Mouse (Mus musculus) heart, postnatal 10 days (tissue): ENCODE data around the gene Slc16a10. TPM values are rescaled to one million over a fixed set of nuclear protein-coding genes. Genes with fewer than 3 reads are reported as not detected.
"Not testable (repeated sequence)": the region's sequence is repeated elsewhere in the genome, so short reads cannot be mapped to it uniquely, and the experiment has no call there.

Experiments
- DNase-seq, 2 experiments: peaks; one replicate each; pipeline ENCODE4 v3.0.0; 2021
- intact Hi-C: fragments of 180-260 bp; cut with DNase I; formaldehyde crosslinking; loops from one replicate; pipeline ENCODE4 v1.15.1; 2025
- total RNA-seq, 2 experiments: library from RNA; stranded (reverse); gene quantifications; 2 replicates each; pipeline ENCODE4 v1.2.3; 2021

The Slc16a10 gene
- total RNA-seq, 2 experiments from 2014 or later = 13.4 to 16.2 TPM

GRCm38 (mm10) chr10:40036686-40037560 is 105.1 kb downstream of the Slc16a10 start:
- DNase-seq = peak; percentile 24 to 47
- intact Hi-C loops = no loop called here

GRCm38 (mm10) chr10:40034956-40035355 is 107.1 kb downstream of the Slc16a10 start:
- DNase-seq = no peak
- intact Hi-C loops = no loop called here

GRCm38 (mm10) chr10:40032897-40033296 is 109.2 kb downstream of the Slc16a10 start:
- intact Hi-C loops = no loop called here
- DNase-seq = no peak

GRCm38 (mm10) chr10:40030716-40031115 is 111.3 kb downstream of the Slc16a10 start:
- intact Hi-C loops = no loop called here
- DNase-seq = no peak

GRCm38 (mm10) chr10:40029610-40030009 is 112.4 kb downstream of the Slc16a10 start:
- peak; percentile 32 to 43 for DNase-seq
- intact Hi-C loops = no loop called here

GRCm38 (mm10) chr10:40028091-40028490 is 114.0 kb downstream of the Slc16a10 start:
- intact Hi-C loops = no loop called here

GRCm38 (mm10) chr10:40026546-40026945 is 115.5 kb downstream of the Slc16a10 start:
- no peak for DNase-seq
- intact Hi-C loops = no loop called here

More at GRCm38 (mm10) chr10:40028091-40028490, 114.0 kb downstream of the Slc16a10 start:
- no peak for DNase-seq

- intact Hi-C loops = no loop called here
- DNase-seq = no peak
Observed at GRCm38 (mm10) chr10:40025560-40025959, 116.5 kb downstream of the Slc16a10 start.

GRCm38 (mm10) chr10:40024554-40025428 is 117.3 kb downstream of the Slc16a10 start, which contains the start of gene Mfsd4b1:
Mfsd4b1 (minus strand) TSS chr10:40025268.
- intact Hi-C loops = no loop called here
- peak; percentile 92 to 93 for DNase-seq

GRCm38 (mm10) chr10:40020401-40020800 is 121.7 kb downstream of the Slc16a10 start:
- intact Hi-C loops = no loop called here
- DNase-seq = no peak

GRCm38 (mm10) chr10:40019492-40019891 is 122.6 kb downstream of the Slc16a10 start:
- peak; percentile 16 to 48 for DNase-seq
- intact Hi-C loops = no loop called here

GRCm38 (mm10) chr10:40018261-40018860 is 123.7 kb downstream of the Slc16a10 start:
- DNase-seq = peak; percentile 42 to 64
- intact Hi-C loops = no loop called here

GRCm38 (mm10) chr10:40009591-40009990 is 132.5 kb downstream of the Slc16a10 start:
- DNase-seq = no peak
- intact Hi-C loops = no loop called here

- intact Hi-C loops, DNase-seq: not testable (repeated sequence)
Observed at GRCm38 (mm10) chr10:40008847-40009246, 133.2 kb downstream of the Slc16a10 start.

GRCm38 (mm10) chr10:40007953-40008352 is 134.1 kb downstream of the Slc16a10 start:
- DNase-seq = no peak
- intact Hi-C loops = no loop called here

- peak in 1 of 2 experiments; percentile 21 for DNase-seq
- intact Hi-C loops = no loop called here
Observed at GRCm38 (mm10) chr10:40006963-40007362, 135.1 kb downstream of the Slc16a10 start.

GRCm38 (mm10) chr10:40000746-40001145 is 141.3 kb downstream of the Slc16a10 start:
- DNase-seq = no peak
- intact Hi-C loops = no loop called here

GRCm38 (mm10) chr10:39991155-39991554 is 150.9 kb downstream of the Slc16a10 start:
- DNase-seq = no peak
- intact Hi-C loops = no loop called here

- intact Hi-C loops = no loop called here
- DNase-seq = no peak
Observed at GRCm38 (mm10) chr10:39986466-39986865, 155.6 kb downstream of the Slc16a10 start, which contains the start of gene Mfsd4b5. Mfsd4b5 (minus strand) TSS chr10:39986646.
